Mouse (Mus musculus) layer of hippocampus, adult 9-11 months (tissue): ENCODE results near the gene Mettl18.
"Not testable (repeated sequence)": the region's sequence is repeated elsewhere in the genome, so short reads cannot be mapped to it uniquely, and the experiment has no call there.

ENCODE experiments used
- DNase-seq: peaks from one replicate; pipeline ENCODE4 v3.0.0; 2022

The Mettl18 gene

GRCm38 (mm10) chr1:163994721-163995608 lies at the start of gene Mettl18, which contains the start of gene BC055324:
Gene Mettl18, plus strand, starts transcription at chr1:163994889.
Gene BC055324, minus strand, starts transcription at chr1:163994796.
- peak; percentile 85 for DNase-seq

GRCm38 (mm10) chr1:163953396-163953795 lies 41.3 kb upstream of the Mettl18 start:
- DNase-seq, result no peak

GRCm38 (mm10) chr1:163958036-163958435 lies 36.7 kb upstream of the Mettl18 start:
- DNase-seq, result no peak

DNA sequence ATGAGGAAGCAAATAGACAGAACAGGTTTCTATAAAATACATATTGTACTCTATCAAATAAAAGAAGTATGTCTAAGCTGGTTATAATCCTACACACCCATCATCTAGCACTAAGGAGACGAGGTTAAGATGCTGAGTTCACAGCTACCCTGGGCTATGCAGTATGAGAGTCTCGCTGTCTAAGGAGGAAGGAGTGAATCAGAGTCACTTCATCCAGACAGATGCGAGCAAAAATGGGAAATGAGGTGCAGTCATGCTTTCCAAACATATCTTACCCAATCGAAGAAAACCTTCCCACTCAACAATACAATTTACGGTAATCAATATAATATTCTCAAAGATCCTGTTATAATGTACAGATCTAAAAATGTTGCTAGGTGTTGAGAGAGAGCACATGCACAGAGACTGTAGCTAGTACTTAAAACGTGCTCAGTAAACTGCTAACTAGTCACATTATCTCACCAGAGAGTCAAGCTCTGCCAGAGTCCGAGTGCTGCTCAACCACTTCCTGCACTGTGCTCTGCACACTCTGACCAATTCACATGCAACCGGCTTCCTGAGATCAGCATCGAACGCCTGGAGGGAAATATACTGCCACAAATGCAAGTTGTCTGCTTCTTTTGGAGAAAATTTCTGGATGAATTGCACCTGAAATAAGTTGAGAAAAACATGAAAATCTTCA lies 30.5 kb upstream of the Mettl18 start:
- DNase-seq, result no peak

GRCm38 (mm10) chr1:163974471-163974870 lies 20.2 kb upstream of the Mettl18 start:
- DNase-seq, result no peak

- DNase-seq, result no peak
These were observed 19.6 kb upstream of the Mettl18 start for GRCm38 (mm10) chr1:163975088-163975487.

DNA sequence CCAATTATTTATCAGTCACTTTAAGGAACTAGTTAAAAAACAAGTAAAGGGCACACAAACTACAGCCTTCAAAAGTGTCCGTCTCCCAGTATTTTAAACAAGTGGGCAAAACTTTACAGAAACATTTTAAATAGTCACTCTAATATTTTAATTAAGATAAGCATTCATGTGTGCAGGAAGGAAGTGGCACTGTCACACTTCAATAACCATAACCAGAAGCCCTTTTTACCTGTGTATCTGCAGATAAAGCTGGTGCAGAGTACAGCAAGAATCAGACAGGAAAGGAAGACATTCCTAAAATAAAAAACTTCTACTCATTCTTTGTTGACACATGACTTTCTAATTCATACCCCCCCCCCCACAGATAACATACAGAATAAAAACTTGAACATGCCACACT lies 18.2 kb upstream of the Mettl18 start:
- DNase-seq, result no peak

- no peak for DNase-seq
These were observed 2.3 kb upstream of the Mettl18 start for GRCm38 (mm10) chr1:163992371-163992770.

- no peak for DNase-seq
These were observed 442 bp upstream of the Mettl18 start for GRCm38 (mm10) chr1:163994173-163994720.

DNA sequence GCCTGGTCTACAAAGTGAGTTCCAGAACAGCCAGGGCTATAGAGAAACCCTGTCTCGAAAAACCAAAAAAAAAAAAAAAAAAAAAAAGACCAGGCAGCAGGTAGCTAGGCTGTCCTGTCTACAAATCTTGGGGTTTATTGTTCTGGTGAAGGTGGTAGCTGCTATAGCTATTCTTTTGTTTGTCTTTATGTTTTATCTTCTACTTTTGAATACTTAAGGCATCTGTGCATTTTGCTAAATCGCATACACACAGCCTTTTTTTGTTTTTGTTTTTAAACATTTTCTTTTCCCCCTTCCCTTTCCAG lies 872 bp downstream of the Mettl18 start:
- no peak for DNase-seq

DNA sequence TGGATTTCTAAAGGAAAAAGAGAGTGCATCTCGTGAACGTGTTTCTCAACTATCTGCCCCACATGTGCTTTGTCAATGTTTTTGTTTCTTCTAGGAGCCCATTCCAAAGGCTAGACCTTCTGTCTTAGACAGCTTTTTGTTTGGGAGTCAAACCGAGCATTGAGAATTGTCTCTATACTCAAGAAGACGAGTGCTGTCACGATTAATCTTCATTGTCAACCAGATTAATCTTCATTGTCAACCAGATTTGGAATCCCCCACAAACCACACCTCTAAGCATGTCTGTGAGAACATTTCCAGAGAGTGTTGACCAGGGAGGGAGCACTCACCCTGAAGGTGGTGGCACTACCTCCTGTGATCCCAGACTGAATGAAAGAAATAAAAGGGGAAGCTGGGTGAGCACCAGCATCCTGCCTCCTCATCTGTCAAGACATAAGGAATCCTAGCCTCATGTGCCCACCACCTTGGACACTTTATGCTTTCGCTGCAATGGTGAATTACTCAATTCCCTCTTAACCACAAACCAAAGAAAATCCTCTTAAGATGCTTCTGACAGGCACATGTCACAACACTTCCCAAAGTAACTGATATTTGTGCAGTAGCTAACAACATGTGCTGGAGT lies 7.3 kb downstream of the Mettl18 start:
- DNase-seq, result no peak

DNA sequence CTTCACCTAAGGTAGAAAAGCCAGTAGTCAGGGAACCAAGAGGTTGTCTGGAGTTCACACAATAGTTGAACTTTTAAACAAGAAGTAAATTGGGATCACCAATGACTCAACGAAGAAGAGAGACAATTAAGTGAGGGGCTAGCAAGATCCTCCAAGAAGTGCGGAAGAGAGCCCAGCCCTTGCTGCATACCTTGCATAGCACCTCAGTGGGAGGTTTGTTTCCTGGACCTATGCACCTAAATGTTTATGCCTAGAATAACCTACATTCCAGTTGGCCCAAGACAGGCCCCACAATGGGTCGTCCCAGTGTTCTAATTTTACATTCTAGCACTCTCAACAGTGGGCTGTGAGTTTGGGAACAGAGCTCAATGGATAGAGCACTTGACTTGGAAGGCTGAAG lies 9.6 kb downstream of the Mettl18 start:
- DNase-seq, result no peak

DNA sequence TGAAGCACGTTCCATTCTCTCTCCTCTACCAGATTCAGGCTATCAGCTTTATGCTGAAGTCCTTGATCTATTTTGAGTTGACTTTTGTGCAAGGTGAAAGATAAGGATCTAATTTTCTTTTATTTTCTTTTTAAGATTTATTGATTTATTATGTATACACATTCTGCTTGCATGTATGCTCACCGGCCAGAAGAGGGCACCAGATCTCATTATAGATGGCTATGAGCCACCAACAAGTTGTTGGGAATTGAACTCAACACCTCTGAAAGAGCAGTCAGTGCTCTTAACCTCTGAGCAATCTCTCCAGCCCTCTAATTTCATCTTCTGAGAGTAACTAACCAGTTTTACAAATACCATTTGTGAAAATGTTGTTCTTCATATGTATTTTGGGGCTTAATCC lies 14.5 kb downstream of the Mettl18 start:
- no peak for DNase-seq

DNA sequence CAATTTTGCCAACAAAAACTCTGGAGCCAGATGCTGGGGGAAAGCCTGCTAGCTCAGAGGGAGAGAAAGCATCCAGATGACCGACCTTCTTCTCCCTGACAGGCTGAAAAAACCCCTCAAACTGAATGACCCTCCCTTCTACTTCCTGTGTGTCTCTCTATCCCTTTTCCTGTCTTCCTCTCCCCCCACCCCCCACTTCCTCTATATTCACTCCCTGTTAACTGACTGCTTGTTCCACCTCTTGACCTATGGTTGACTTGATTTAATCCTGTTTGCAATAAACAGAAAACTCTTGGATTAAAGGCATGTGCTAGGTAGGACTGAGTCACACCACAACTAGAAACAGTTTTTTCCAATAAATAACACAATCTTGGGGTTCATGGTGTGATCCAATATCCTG lies 19.9 kb downstream of the Mettl18 start:
- DNase-seq, result no peak

DNA sequence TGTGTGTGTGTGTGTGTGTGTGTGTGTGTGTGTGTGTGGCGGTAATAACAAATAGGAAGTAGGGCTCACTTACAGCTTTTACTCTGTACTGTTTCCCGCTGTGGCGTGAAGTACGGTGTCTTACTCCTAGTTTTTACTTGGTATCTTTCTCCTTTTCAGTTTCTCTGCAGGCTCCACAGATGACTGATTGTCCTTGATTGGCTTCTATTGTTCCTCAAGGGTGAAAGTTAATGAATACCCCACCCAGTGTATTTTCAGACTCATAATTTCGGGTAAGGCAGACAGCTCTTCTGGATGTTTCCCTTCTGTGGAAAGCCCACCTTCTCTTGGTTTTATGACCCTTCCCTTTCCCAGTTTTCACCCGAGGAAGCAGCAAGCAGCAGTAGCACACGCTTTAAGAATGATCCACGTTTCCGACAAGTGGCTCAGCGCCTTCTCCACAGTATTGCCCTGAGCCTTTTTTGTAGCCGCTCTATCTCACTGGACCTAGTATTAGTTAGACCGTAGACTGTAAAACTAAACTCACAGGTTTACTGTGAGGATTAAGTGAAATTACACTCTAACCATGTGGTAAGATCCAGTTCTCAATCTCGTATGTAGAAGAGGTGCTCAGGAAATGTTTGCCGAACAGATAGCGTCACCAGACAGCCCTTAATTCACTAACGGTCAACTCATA lies 23.7 kb downstream of the Mettl18 start:
- no peak for DNase-seq

- no peak for DNase-seq
These were observed 25.1 kb downstream of the Mettl18 start for GRCm38 (mm10) chr1:164019789-164020188.

GRCm38 (mm10) chr1:164020746-164021145 lies 26.1 kb downstream of the Mettl18 start:
- DNase-seq, result not testable (repeated sequence)

GRCm38 (mm10) chr1:164022106-164022505 lies 27.4 kb downstream of the Mettl18 start:
- not testable (repeated sequence) for DNase-seq

DNA sequence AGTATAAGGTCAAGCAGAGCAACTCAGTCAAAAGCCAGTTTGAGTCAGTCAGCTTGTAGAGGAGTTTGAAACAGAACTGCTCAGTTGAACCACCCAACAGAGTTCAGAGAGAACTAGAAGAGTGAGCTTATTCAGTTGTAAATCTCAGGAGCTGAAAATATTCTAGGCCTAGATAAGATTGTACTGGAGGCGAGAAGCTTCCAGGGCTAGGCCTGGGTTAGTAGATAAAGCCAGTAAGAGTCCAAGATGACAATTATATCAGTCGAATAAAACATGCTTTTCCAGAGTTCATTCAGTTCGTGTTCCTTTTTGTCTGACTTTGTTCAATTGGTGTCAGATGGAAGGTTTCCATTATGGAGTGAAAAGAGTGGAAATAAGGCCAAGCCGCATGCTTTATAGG lies 31.0 kb downstream of the Mettl18 start:
- DNase-seq, result no peak

- DNase-seq, result no peak
These were observed 32.7 kb downstream of the Mettl18 start for GRCm38 (mm10) chr1:164027416-164027815.

GRCm38 (mm10) chr1:164040385-164041135 lies 45.9 kb downstream of the Mettl18 start:
- DNase-seq, result no peak

GRCm38 (mm10) chr1:164043549-164043948 lies 48.9 kb downstream of the Mettl18 start:
- no peak for DNase-seq
